Mouse (Mus musculus) embryonic facial prominence, embryonic 13.5 days (tissue): Measurements from ENCODE around the gene Katnb1. TPM values are rescaled to one million over a fixed set of nuclear protein-coding genes. Genes with fewer than 3 reads are reported as not detected.

Experiments used
- ATAC-seq: fragments of 200-750 bp; cut with Nextera tagmentation; 2 replicates; pipeline ENCODE4 v1.8.0; 2017; ENCODE audit warnings: low read depth; ENCODE audit not compliant: insufficient number of reproducible peaks, insufficient read depth, low FRiP score, low TSS enrichment
- H3K27ac ChIP-seq: fragments of 300-500 bp; sonication (generic); 2 replicates; pipeline ENCODE4 v1.5.1; 2015; ENCODE audit warnings: moderate library complexity, mild to moderate bottlenecking, inconsistent platforms
- H3K27me3 ChIP-seq: fragments of 300-500 bp; sonication (generic); 2 replicates; pipeline ENCODE4 v1.6.1; 2015; ENCODE audit warnings: mild to moderate bottlenecking, inconsistent platforms
- H3K36me3 ChIP-seq: fragments of 300-500 bp; sonication (generic); 2 replicates; pipeline ENCODE4 v1.6.1; 2015; ENCODE audit warnings: mild to moderate bottlenecking, inconsistent platforms
- H3K4me1 ChIP-seq: fragments of 300-500 bp; sonication (generic); 2 replicates; pipeline ENCODE4 v1.6.1; 2015; ENCODE audit warnings: inconsistent platforms
- H3K4me2 ChIP-seq: fragments of 300-500 bp; sonication (generic); 2 replicates; pipeline ENCODE4 v1.6.1; 2015; ENCODE audit warnings: moderate library complexity, mild to moderate bottlenecking, inconsistent platforms
- H3K4me3 ChIP-seq: fragments of 300-500 bp; sonication (generic); 2 replicates; pipeline ENCODE4 v1.5.1; 2015; ENCODE audit warnings: mild to moderate bottlenecking, inconsistent platforms
- H3K9ac ChIP-seq: fragments of 300-500 bp; sonication (generic); 2 replicates; pipeline ENCODE4 v1.6.1; 2015; ENCODE audit warnings: mild to moderate bottlenecking, inconsistent platforms
- H3K9me3 ChIP-seq: fragments of 300-500 bp; sonication (generic); 2 replicates; pipeline ENCODE4 v1.6.1; 2016; ENCODE audit warnings: inconsistent platforms
- WGBS: fragments of 180-500 bp; shearing (Covaris S2); methylation state at CpG from one replicate; pipeline ENCODE4 v1.1.7; 2015; ENCODE audit warnings: mixed read lengths; 5-methylcytosine and 5-hydroxymethylcytosine counted together
- polyA plus RNA-seq: library from polyadenylated mRNA; unstranded; fragments of >200 nt; fragmentation: Nextera tagmentation; extraction: Ambion mirVana; gene quantifications from 2 replicates; pipeline ENCODE4 v1.2.1, GENCODE M21; 2015

Gene Katnb1
- polyA plus RNA-seq = 24.7 and 27.5 TPM in 2 replicates

DNA sequence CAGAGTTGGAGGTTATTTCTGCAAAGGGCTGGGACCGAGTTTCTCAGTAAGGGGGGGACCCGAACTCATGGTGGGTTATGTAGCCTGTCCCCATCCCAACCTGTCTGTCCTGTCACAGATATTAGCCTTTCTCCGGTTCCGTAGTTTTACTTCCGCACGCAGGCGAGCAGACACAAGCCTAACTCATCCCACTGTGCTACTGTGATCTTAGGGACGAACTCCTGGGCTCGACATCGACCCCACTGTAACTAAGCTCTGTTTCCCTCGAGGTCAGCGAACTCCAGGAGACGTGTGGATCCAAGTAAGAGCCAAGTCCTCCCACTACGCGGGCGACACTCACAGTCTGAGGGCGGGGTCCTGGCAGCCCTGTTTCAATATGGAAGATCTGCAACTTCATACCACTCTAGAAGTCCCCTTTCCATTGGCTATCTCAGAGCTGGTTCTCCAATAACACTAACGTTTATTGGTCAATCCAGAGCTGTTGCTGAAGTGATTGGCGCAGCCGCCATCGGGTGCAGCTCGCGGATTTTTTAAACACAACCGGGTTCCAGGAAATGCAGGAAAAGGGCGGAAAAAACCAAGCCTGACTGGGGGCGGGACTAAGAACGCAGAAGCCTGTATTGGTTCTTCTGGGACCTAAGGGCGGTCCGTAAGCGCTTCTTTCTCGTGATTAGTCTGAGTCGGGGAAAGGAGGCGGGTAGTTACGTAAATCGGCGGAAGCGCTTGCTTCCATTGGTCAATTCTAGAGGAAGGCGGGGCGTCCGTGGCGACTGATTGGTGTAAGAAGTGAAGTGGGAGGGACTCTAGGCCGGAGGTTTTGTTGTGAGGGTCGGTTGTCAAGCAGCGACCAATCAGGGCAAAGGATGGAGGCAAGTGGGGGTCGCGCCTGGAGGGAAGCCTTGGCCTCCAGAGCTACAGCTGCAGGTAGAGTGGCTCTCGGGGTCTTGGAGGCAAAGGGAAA, at the start of gene Katnb1:
Gene Katnb1, plus strand, starts transcription at position 806 of the 961 bp plus-strand sequence.
- under 1% methylated on average over 47 of the region's 47 CpGs for WGBS
- no peaks in the 10 kb centered on the region for H3K9me3 ChIP-seq
- peak within 1 kb of the TSS; percentile 83 for H3K4me3 ChIP-seq
- peaks cover 20% of the 10 kb centered on the region for H3K36me3 ChIP-seq
- peak within 1 kb of the TSS; percentile 92 for H3K4me2 ChIP-seq
- peaks cover 4% of the 10 kb centered on the region; the same call in 1 of the 2 replicates for H3K27me3 ChIP-seq
- peaks cover 9% of the 10 kb centered on the region for H3K4me1 ChIP-seq
- H3K27ac ChIP-seq = peak within 1 kb of the TSS; percentile 67
- peak; percentile 97 for ATAC-seq
- H3K9ac ChIP-seq = peak within 1 kb of the TSS; percentile 80

DNA sequence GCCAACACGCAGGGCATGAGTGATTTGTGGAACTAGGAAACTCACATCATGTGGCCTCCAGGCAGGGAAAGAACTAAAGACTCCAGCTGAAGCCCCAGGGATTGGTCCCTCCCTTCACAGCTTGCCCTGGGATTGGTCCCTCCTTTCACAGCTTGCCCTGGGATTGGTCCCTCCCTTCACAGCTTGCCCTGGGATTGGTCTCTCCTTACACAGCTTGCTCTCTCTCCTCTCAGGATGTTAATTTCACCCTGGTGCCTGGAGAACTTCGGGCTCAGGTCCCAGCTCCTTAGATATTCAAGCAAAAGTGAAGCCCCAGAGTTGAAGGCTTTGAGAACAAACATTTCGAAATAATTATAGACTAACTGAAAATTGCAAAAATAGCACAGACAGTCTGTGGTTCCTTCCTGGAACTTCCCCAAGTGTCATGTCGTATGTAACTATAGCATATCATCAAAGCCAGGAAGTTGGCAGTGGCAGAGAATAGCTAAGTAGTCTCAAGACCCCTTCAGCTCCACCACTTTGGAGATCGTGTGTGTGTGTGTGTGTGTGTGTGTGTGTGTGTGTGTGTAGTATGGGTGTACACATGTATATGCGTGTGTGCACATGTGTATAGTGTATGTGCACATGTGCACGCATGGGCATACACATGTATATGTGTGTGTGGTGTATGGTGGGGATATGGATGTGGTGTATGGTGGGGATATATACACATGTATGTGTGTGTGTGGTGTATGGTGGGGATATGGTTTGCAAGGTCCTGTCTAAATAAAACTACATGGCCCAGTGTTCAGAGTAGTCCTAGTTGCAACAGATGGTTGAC, 43.7 kb upstream of the Katnb1 start:
- Histone ChIP-seq H3K36me3 (no peaks in the 10 kb centered on the region), H3K9me3 (no peaks in the 10 kb centered on the region), H3K4me1 (0 out of 2 replicates have a peak, but pooled peaks cover 7% of the 10 kb centered on the region), H3K4me2 (no peak overlapping the region), H3K9ac (no peak overlapping the region), H3K4me3 (no peak overlapping the region), H3K27me3 (no peaks in the 10 kb centered on the region), H3K27ac (no peak overlapping the region)
- ATAC-seq = peak; percentile 81; the same call in 1 of the 2 replicates
- 62% methylated on average over 7 of the region's 7 CpGs for WGBS

DNA sequence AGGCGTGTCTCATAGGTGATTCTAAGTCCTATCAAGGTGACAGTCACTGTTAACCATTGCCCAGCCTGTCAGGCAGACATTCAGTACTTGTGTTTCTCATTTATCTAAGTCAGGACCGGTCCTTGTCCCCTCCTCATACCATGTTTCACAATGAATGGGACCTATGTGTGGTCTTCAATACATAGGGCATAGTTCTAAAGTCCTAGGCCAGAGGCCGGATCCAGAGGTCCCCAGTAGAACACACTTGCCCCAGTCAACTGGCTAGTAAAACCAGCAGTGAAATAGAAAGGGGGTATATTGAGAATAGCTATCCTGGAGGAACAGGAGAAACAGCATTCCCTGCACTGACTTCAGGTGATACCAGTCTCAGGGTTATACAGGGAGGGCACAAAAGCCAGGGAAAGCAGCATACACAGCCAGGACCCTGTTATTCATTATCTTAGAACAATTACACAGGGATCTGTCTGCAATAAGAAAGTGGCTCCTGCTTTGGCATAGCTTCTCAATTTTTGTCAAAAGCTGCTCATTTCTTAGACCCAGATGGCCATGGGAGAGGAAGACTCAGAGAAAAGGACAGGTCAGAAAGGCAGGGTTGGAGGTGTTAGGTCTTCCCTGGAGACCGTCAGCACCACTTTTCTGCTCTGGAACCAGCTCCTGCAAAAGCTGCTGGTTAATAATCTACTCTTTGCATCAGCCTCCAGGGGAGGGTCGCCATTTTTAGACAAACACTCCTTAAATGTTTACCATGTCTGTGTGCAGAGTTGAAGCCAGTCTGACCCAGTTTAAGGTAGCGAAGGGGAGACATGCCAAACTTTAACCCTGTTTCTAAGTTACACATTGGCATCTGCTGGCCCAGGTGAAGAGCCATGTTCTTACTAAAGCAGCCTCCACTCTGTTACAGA, 38.9 kb upstream of the Katnb1 start:
- no peak overlapping the region for H3K9ac ChIP-seq
- H3K4me1 ChIP-seq = no peaks in the 10 kb centered on the region
- H3K27ac ChIP-seq = no peak overlapping the region
- 70% methylated on average over 6 of the region's 6 CpGs for whole genome bisulfite sequencing
- H3K36me3 ChIP-seq = no peaks in the 10 kb centered on the region
- no peaks in the 10 kb centered on the region for H3K9me3 ChIP-seq
- H3K27me3 ChIP-seq = no peaks in the 10 kb centered on the region
- no peak overlapping the region for H3K4me2 ChIP-seq
- no peak for ATAC-seq
- no peak overlapping the region for H3K4me3 ChIP-seq

DNA sequence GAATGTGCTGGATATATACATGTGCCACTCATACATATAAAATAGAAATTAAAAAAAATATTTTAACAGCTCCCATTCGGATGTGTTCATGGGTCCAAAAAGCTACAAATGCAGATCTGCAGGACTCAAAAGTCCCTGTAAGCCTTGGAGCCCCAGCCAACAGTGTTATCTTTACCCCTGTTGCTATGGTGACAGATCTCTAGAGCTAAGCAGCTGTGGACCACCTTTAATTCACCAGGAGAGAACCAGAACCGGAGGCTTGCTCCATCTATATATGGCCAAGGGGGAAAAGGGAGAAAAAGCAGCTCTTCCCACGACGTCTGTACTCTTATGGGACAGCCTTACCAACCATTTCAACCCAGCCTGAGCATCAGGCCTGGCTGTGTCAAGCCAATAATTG, 36.2 kb upstream of the Katnb1 start:
- no peak overlapping the region for H3K4me2 ChIP-seq
- no peak overlapping the region for H3K27ac ChIP-seq
- H3K36me3 ChIP-seq = no peaks in the 10 kb centered on the region
- H3K27me3 ChIP-seq = no peaks in the 10 kb centered on the region
- no peak for ATAC-seq
- H3K9me3 ChIP-seq = no peaks in the 10 kb centered on the region
- H3K4me3 ChIP-seq = no peak overlapping the region
- H3K4me1 ChIP-seq = no peaks in the 10 kb centered on the region
- no peak overlapping the region for H3K9ac ChIP-seq
- 65% methylated on average over 4 of the region's 4 CpGs for WGBS

DNA sequence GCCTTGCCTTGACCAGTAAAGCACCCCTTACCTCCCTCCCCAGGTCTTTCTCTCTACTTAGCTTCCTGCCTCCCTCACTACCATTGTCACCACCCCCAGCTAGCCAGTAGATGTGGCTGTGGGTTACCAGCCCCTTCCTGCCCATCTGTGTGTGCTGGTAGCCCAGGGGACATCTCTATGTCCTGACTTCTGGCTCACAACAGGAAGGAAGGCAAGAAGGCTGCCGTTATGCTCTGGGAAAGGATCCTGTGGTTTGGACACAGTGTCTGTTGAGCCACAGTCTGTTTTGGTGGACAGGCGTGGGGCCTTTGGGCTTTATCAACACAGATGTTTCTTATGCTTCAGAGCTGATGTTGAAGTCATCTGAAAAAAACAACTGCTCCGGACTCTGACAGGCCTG, 34.0 kb upstream of the Katnb1 start:
- Histone ChIP-seq H3K9me3 (no peaks in the 10 kb centered on the region), H3K9ac (no peak overlapping the region), H3K4me1 (no peaks in the 10 kb centered on the region), H3K4me2 (no peak overlapping the region), H3K27me3 (no peaks in the 10 kb centered on the region), H3K36me3 (no peaks in the 10 kb centered on the region), H3K27ac (no peak overlapping the region), H3K4me3 (no peak overlapping the region)
- no peak for ATAC-seq
- 54% methylated on average over 3 of the region's 3 CpGs for WGBS

DNA sequence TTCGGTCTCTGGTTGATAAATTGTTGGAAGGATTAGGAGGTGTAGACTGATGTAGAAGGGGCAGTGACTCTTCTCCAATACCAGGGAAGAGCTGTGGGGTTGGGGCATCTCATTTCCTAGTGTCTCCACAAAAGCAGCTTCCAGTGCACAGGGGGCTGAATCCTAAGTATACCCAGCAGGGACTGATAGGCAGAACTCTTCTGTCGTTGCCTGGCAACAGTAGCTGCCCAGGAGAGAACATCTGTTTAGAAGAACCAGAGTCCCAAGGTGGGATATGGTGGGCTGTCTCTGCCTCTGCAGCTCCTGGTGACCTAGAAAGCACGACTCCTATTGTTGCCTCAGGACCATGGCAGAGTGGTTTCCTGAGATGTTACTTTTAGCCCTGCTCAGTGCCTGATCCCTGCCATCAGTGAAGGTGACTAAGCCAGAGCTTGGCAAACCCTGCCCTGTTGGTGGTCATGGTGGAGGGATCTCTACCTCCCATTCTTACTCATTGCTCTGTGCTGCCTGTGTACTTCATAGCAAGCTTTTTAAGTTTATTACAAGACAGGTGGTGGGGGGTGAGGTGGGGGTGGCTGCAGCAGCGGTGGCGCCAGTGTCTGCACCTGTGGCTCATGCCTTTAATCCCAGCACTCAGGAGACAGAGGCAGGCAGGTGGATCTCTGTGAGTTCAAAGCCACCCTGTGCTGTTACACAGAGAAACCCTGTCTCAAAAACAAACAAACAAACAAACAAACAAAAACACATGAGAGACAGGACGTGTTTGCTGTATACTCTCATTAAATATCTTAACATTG, 32.9 kb upstream of the Katnb1 start:
- H3K9ac ChIP-seq = no peak overlapping the region
- H3K4me3 ChIP-seq = no peak overlapping the region
- no peaks in the 10 kb centered on the region for H3K36me3 ChIP-seq
- no peak overlapping the region for H3K4me2 ChIP-seq
- no peaks in the 10 kb centered on the region for H3K27me3 ChIP-seq
- ATAC-seq = no peak
- H3K4me1 ChIP-seq = no peaks in the 10 kb centered on the region
- 69% methylated on average over 6 of the region's 6 CpGs for WGBS
- no peak overlapping the region for H3K27ac ChIP-seq
- no peaks in the 10 kb centered on the region for H3K9me3 ChIP-seq

DNA sequence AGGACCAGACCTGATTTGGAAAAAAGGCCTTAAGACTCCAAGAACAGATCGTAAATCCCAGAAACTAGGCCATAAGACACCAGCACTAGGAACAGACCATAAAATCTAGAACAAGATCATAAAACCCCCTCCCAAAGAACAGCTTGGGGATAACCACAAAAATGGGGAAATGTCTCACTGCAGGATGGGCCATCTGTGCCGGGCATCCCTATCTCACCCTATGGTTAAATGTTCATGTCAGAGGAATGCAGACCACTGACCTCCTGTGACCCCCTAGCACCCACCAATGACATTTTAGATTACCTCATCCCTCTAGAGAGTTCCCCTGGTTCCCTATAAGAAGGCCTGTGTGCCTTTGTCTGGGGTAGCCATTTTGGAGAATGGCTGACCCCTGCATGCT, 31.4 kb upstream of the Katnb1 start:
- Histone ChIP-seq H3K9ac (no peak overlapping the region), H3K4me2 (no peak overlapping the region), H3K36me3 (no peaks in the 10 kb centered on the region), H3K9me3 (no peaks in the 10 kb centered on the region), H3K27me3 (no peaks in the 10 kb centered on the region), H3K4me3 (no peak overlapping the region), H3K27ac (no peak overlapping the region), H3K4me1 (no peaks in the 10 kb centered on the region)
- WGBS = 71% methylated on average over 2 of the region's 2 CpGs
- ATAC-seq = no peak

DNA sequence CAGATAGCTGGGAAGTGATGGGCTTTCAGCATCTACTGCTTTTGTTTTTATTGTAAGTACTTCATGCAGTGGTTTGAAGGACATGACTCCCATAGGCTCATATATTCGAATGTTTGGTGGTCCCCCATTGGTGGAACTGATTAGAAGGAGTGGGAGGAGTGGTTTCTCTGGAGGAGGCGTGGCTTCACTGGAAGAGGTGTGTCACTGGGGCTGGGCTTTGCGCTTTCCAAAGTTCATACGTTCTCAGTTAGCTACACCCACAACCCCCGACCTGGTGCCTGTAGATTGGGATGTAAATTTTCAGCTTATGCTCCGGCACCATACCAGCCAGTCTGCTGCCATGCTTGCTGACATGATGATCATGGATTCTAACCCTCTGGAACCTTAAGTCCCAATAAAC, 26.5 kb upstream of the Katnb1 start:
- Histone ChIP-seq H3K27me3 (no peaks in the 10 kb centered on the region), H3K9ac (no peak overlapping the region), H3K4me3 (no peak overlapping the region), H3K27ac (no peak overlapping the region), H3K36me3 (no peaks in the 10 kb centered on the region), H3K4me2 (no peak overlapping the region), H3K4me1 (no peaks in the 10 kb centered on the region), H3K9me3 (no peaks in the 10 kb centered on the region)
- WGBS = 55% methylated on average over 6 of the region's 6 CpGs
- no peak for ATAC-seq

DNA sequence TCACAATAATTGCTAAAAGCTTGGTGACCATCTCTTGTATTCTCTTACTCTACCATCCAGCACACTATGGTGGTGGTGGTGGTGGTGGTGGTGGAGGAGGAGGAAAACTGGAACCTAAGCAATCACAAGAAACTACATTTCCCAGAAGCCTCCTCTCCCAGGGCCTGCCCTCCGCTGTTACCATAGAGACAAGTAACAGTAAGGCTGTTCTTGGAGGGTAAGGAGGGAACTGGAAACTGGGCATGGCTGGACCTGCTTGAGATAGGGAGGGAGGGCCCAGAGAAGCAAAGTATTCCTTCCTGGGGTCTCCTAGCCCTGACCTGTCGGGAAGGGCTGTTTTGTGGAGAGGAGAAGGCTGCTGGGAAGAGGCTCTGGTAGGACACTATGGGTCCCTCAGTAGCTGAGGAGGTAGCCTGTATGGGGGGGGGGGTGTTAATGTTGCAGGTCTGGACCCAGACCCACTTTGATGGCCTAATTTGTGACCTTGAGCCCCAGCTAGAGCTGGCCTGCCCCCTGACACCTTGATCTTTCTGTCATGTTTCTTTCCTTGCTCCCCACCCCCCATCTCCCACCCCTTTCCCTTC, 26.0 kb upstream of the Katnb1 start, which contains the start of gene Drc7:
Gene Drc7, plus strand, starts transcription at position 177 of the 584 bp plus-strand sequence.
- no peaks in the 10 kb centered on the region for H3K4me1 ChIP-seq
- no peaks in the 10 kb centered on the region for H3K9me3 ChIP-seq
- no peak within 1 kb of the TSS for H3K27ac ChIP-seq
- H3K36me3 ChIP-seq = no peaks in the 10 kb centered on the region
- H3K27me3 ChIP-seq = no peaks in the 10 kb centered on the region
- ATAC-seq = peak; percentile 62; the same call in 1 of the 2 replicates
- H3K4me2 ChIP-seq = no peak within 1 kb of the TSS
- WGBS = 21% methylated on average over 2 of the region's 2 CpGs
- no peak within 1 kb of the TSS for H3K9ac ChIP-seq
- no peak within 1 kb of the TSS for H3K4me3 ChIP-seq

DNA sequence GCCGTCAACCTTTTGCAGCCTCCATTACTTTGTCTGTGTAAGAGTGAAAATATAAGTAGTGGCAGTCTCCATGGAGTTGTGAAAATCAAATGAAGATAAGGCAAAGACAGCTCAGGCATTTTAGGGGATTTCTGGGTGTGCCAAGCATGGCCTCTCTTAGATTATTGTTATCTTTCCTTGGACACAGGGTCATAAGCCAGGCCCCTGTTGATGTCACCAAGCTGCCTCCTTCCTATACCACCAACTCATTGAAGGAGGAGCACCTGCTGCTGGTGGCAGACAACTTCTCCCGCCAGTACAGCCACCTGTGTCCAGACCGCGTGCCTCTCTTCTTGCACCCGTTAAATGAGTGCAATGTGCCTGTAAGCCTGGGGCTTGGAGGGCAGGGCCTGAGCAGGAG, 24.6 kb upstream of the Katnb1 start:
- H3K9me3 ChIP-seq = no peaks in the 10 kb centered on the region
- WGBS = 80% methylated on average over 5 of the region's 5 CpGs
- no peak overlapping the region for H3K4me2 ChIP-seq
- ATAC-seq = no peak
- no peaks in the 10 kb centered on the region for H3K36me3 ChIP-seq
- H3K4me3 ChIP-seq = no peak overlapping the region
- H3K27ac ChIP-seq = no peak overlapping the region
- H3K9ac ChIP-seq = no peak overlapping the region
- no peaks in the 10 kb centered on the region for H3K4me1 ChIP-seq
- H3K27me3 ChIP-seq = no peaks in the 10 kb centered on the region
